ENCODE assay signal across 9 mouse cellular contexts in the genomic region with DNA sequence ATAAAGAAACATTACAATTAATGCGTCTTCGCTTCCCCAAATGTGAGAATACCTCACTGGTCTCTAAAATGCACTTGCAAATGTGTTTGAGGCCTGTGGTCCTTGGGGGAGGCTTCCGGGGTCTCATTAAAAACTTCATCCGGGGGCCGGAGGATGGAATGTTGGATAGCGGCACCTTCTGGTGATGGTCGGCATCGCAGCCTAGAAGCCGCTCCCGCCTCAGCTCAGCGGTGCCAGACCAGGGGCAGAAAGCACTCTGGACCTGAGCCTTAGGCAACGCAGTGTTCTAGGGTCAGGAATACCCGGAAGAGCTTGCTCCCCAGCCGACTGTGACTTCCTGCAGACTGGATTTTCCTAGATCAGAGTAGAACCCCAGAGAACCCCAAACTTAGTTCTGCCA. TPM values are rescaled to one million over a fixed set of nuclear protein-coding genes. Genes with fewer than 3 reads are reported as not detected.
DNase-seq lines count a peak whose midpoint lies in the region; ATAC-seq lines count a peak whose summit lies in the region.
"Had no signal": no experiment of that assay in that cellular context is flagged by ENCODE, and none has a peak within 500 bp of the region (broad histone marks: within the 10 kb centered on the region; RNA-seq: fewer than 3 reads in every experiment).

No protein-coding gene starts in this region.

- H3K4me1 ChIP-seq in heart, embryonic 10.5 days: peaks cover 18% of the 10 kb centered on the region
- no peaks in the 10 kb centered on the region for H3K4me1 ChIP-seq in liver, embryonic 13.5 days (replicated peaks)
- peaks cover 14% of the 10 kb centered on the region for H3K4me1 ChIP-seq in neural tube, embryonic 12.5 days

- peak; percentile 27 for DNase-seq in heart, adult 8-10 months (ENCODE audit: low spot score)
- DNase-seq in heart, embryonic 10.5 days (ENCODE audit: low spot score): no peak
- DNase-seq in brain, adult 2 months (ENCODE audit: low read depth, low spot score): peak; percentile 38
- DNase-seq in frontal cortex, postnatal 36 days (ENCODE audit: low spot score in 2 of 2): peak; percentile 55 to 58
- DNase-seq in kidney, adult 9 months: peak; percentile 62
- DNase-seq in liver, embryonic 13.5 days: peak; percentile 19
- peak; percentile 64 for DNase-seq in thymus, postnatal 25 days

- no peak overlapping the region for H3K27ac ChIP-seq in heart, embryonic 10.5 days
- no peak overlapping the region for H3K27ac ChIP-seq in liver, embryonic 13.5 days
- H3K27ac ChIP-seq in neural tube, embryonic 12.5 days: no peak overlapping the region

- peaks cover 24% of the 10 kb centered on the region; the same call in 1 of the 2 replicates for H3K27me3 ChIP-seq in heart, embryonic 10.5 days (ENCODE audit: insufficient read depth, poor library complexity, severe bottlenecking)
- H3K27me3 ChIP-seq in liver, embryonic 13.5 days: peaks cover 26% of the 10 kb centered on the region
- H3K27me3 ChIP-seq in neural tube, embryonic 12.5 days (replicated peaks): no peaks in the 10 kb centered on the region; the same call in 1 of the 2 replicates

- 6% methylated on average over 14 of the region's 14 CpGs for WGBS in heart, embryonic 10.5 days
- WGBS in liver, embryonic 13.5 days (ENCODE audit: insufficient replicate concordance): 9% methylated on average over 14 of the region's 14 CpGs
- WGBS in neural tube, embryonic 12.5 days: 5% methylated on average over 14 of the region's 14 CpGs

- no peak overlapping the region for H3K9ac ChIP-seq in liver, embryonic 13.5 days
- H3K9ac ChIP-seq in neural tube, embryonic 12.5 days: no peak overlapping the region

- H3K4me3 ChIP-seq in heart, embryonic 10.5 days: no peak overlapping the region
- no peak overlapping the region for H3K4me3 ChIP-seq in liver, embryonic 13.5 days (replicated peaks)
- H3K4me3 ChIP-seq in neural tube, embryonic 12.5 days: no peak overlapping the region
- H3K4me3 ChIP-seq: myocyte had no signal

- no peaks in the 10 kb centered on the region for H3K36me3 ChIP-seq in heart, embryonic 10.5 days
- no peaks in the 10 kb centered on the region for H3K36me3 ChIP-seq in liver, embryonic 13.5 days
- H3K36me3 ChIP-seq in neural tube, embryonic 12.5 days: no peaks in the 10 kb centered on the region

- no peak for ATAC-seq in liver, embryonic 13.5 days (ENCODE audit: low read depth)
- no peak for ATAC-seq in neural tube, embryonic 12.5 days (ENCODE audit: low FRiP score, low read depth)

- H3K9me3 ChIP-seq in heart, embryonic 10.5 days: no peaks in the 10 kb centered on the region
- no peaks in the 10 kb centered on the region for H3K9me3 ChIP-seq in liver, embryonic 13.5 days (replicated peaks)
- H3K9me3 ChIP-seq in neural tube, embryonic 12.5 days: no peaks in the 10 kb centered on the region

- H3K4me2 ChIP-seq in liver, embryonic 13.5 days: no peak overlapping the region
- H3K4me2 ChIP-seq in neural tube, embryonic 12.5 days (replicated peaks): peak overlapping the region; percentile 21; the same call in 1 of the 2 replicates

RNA-seq across cellular contexts. Expression of gene Scube3, which starts 8.7 kb away (rescaled TPM):
- under 1 TPM; 0.28 to 0.80 (median 0.54) TPM for total RNA-seq in heart, adult 8-10 months (2022)
- 2.1 and 5.5 TPM in 2 replicates for polyA plus RNA-seq in heart, embryonic 10.5 days (2016; fragmentation: Nextera tagmentation; extraction: Ambion mirVana)
- polyA plus RNA-seq in liver, embryonic 13.5 days (2015; fragmentation: Nextera tagmentation; extraction: Ambion mirVana): 0.29 and 0.38 TPM in 2 replicates
- 6.8 and 7.3 TPM in 2 replicates for polyA plus RNA-seq in neural tube, embryonic 12.5 days (2016; fragmentation: Nextera tagmentation; extraction: Ambion mirVana)

RNA-seq across cellular contexts. Expression of gene Zfp523, which starts 43.7 kb away (rescaled TPM):
- total RNA-seq in heart, adult 8-10 months (2022): 10 to 100 TPM; 12.2 to 18.5 (median 14.2) TPM
- 28.1 and 34.2 TPM in 2 replicates for polyA plus RNA-seq in heart, embryonic 10.5 days (2016; fragmentation: Nextera tagmentation; extraction: Ambion mirVana)
- 5.6 and 5.9 TPM in 2 replicates for polyA plus RNA-seq in liver, embryonic 13.5 days (2015; fragmentation: Nextera tagmentation; extraction: Ambion mirVana)
- polyA plus RNA-seq in neural tube, embryonic 12.5 days (2016; fragmentation: Nextera tagmentation; extraction: Ambion mirVana): 45.0 and 53.9 TPM in 2 replicates

RNA-seq across cellular contexts. Expression of gene Tcp11, which starts 52.8 kb away (rescaled TPM):
- total RNA-seq in heart, adult 8-10 months (2022): under 1 TPM in 1 of 4 experiments, not detected in 3; 0.24 TPM
- polyA plus RNA-seq in heart, embryonic 10.5 days (2016; fragmentation: Nextera tagmentation; extraction: Ambion mirVana): 0.59 and 0.67 TPM in 2 replicates
- polyA plus RNA-seq in liver, embryonic 13.5 days (2015; fragmentation: Nextera tagmentation; extraction: Ambion mirVana): 0.15 and 0.22 TPM in 2 replicates
- 1.3 and 1.4 TPM in 2 replicates for polyA plus RNA-seq in neural tube, embryonic 12.5 days (2016; fragmentation: Nextera tagmentation; extraction: Ambion mirVana)
- polyA plus RNA-seq: myocyte had no signal
